Mouse (Mus musculus) megakaryocyte-erythroid progenitor cell, adult 5-6 weeks (primary cell): ENCODE results near the gene Nf1. TPM values are rescaled to one million over a fixed set of nuclear protein-coding genes. Genes with fewer than 3 reads are reported as not detected.
A peak's percentile ranks its signal among the peaks of the same experiment; 100 is the strongest.

Source experiments
- ATAC-seq: replicated peaks from 2 replicates; pipeline ENCODE4 v1.8.0; 2016; ENCODE audit warnings: mild to moderate bottlenecking, inconsistent platforms; ENCODE audit not compliant: severe bottlenecking, poor library complexity, low FRiP score, low TSS enrichment
- total RNA-seq, 2 experiments: library from RNA; stranded (forward) in 1 of 2; stranded (reverse) in 1 of 2; fragments of 200-1000, 215-1000 nt in 1 of 2; fragments of >200 nt in 1 of 2; fragmentation: Nextera tagmentation in 1 of 2; gene quantifications; 2 replicates each; pipeline ENCODE4 v1.2.3; 2014 to 2017

The Nf1 gene
- total RNA-seq, 2 experiments from 2014 or later, result 10.6 to 23.3 TPM

DNA sequence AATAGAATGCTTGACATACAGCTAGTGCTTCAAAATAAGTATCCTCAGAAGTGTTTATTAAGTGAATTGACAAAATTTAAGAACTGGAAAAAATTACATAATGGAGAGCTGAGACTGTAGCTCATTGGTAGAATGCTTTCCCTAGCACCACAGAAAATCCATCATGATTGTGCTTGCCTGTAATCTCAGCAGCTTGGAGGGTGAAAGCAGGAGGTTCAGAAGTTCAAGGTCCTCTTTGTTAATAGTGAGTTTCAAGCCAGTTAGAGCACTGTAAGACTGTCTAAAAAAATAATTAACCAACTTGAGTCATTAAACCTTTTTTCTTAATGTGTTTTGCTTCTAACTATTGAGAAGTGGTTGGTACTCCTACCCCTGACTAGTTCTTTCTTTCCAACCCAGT lies 108.9 kb downstream of the Nf1 start:
- ATAC-seq, result no peak

DNA sequence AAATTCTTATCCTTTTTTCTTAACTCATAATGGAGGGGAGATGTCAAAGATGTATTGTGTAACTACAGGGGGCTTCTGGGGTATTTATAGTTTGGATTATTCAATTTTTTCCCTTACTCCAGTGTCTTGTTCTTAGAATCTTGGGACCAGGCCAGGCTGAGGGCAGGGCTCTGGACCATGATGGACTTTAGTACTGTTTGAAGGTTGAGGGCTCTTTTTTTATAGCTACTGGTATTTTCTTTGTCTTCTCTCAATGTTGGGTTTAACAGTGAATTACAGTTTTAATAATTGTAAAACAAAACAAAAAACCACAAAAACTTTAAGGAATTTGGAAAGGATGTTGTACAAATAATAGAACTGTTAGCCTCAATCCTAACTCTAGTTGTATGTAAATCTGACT lies 113.5 kb downstream of the Nf1 start:
- no peak for ATAC-seq

DNA sequence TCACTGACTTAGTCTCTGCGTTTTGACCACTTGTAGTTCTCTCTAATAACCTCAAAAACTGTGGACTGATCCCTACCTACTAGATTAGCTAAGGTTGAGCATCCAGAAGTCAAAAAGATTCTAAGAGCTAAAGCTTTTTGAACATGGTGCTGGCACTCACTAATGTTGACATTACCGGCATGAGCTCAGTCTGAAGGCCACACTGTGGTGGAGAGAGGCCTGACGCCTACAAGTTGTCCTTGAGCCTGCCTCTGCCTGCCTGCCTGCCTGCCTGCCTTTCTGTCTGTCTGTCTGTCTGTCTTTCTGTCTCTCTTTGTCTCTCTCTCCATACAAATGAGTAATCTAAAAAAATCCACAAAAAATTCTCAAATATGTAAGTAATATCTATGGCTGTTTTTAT lies 118.4 kb downstream of the Nf1 start:
- no peak for ATAC-seq

DNA sequence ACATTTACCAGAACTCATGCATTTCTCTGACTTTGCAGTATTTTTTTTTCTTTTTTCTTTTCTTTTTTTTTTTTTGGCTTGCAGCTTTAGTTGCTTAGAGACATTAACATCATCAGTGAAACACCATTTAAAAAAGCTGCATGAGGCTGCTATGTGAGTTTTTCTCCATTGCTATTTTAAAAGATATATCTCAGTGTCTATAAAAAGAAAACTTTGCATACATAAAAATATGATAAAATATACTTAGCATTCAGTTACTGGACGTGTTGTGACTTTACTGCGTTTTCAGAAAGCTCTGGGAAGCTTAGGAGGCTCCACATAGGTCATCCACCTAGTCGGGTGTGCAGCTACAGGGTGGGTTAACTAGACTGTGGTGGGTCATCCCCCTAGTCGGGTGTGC lies 120.4 kb downstream of the Nf1 start:
- ATAC-seq, result no peak

DNA sequence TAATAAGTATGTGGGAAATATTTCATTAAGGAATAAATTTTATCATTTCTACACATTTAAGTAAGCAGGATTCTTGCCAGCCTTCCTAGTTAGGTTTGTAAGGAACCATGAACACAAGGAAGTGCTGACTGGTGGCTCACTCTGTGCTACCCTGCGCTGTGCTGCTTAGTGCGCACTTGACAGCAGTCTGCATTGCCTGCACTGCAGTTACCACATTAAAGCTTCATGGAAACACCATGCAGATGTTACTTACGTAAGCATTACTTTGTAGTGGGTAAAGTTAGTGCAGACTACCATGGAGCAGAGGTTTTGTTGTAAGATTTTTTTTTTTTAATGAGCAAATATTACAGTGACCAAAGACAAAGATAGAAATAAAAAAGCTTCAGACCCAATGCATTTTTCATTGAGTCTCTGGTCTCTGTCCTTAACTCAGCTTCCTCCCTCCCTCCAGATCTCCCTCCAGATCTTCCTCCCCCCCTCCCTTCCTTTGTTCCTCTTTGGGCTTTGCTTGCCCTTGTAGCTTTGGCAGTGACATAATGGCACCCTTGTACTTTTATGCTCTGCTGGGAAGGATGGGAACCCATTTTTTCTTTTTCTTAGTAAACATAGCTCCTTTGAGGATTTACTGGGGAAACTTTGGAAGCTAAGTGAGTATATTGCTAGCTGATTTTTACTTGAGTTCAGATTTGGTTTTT lies 121.4 kb downstream of the Nf1 start:
- ATAC-seq, result no peak

DNA sequence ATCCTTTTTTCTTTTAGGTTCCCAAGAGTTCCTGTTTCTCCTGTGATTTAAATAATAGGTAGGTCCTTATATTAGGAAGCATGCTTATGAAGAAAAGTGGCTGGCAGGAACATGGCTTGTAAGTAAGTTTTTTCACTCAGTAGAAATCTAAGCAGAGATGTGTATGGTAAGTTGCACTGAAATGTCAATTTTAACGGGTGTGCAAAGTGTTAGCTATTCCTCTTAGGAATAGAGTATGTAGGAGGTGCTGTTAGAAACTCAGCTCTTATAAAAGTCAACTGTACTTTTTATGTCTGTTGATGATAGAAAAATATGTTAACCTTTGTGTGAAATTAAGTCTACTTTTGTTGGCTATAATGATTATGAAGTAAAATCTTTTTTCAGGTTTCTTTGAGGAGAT lies 128.6 kb downstream of the Nf1 start:
- ATAC-seq, result no peak

DNA sequence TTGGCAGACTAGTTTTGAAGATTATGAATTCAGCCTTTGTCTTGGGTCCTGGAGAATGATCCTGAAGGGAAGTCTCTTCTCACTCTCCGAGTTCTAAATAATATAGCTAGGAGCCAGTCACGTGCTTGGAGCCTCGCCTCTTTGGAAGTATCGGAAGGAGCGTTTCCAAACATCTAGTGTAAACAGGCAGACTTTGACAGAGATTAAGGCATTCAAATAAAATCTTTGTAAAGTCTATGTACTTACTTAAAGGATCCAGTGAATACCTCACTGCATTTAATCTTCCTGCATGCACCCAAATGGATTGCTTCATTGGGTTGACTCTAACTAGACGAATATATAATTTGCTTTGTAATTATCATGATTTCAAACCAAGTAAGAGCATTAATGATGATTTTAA lies 143.9 kb downstream of the Nf1 start:
- no peak for ATAC-seq

DNA sequence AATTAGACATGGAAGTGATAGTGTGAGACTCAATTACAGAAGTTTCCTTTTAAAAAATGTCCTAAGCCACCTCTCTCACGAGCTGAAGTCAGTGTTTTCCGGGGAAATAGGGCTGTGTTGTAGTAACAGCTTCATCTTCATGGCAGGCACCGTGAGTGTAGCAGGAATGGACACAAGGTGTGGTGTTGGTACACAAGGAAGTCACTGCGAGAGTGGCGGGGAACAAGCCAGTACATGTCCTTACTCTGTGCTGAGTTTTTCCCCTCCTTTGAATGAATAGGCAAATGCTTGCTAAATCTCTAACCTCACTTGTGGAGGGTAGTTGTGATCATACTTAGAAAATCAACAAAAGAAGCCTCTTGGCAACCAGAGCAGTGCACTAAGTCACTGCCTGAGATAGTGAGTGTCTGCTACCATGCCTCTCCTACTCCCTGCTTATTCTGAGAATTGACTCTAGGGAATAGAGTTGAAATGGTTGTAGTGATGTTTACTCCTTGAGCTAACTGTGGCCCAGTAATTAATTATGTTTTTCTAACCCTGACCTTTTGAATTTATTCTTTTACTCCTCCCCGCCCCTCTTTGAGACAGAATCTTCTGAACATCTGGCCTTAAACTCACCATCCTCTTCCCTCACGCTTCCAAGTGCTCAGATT lies 144.5 kb downstream of the Nf1 start:
- ATAC-seq, result no peak

DNA sequence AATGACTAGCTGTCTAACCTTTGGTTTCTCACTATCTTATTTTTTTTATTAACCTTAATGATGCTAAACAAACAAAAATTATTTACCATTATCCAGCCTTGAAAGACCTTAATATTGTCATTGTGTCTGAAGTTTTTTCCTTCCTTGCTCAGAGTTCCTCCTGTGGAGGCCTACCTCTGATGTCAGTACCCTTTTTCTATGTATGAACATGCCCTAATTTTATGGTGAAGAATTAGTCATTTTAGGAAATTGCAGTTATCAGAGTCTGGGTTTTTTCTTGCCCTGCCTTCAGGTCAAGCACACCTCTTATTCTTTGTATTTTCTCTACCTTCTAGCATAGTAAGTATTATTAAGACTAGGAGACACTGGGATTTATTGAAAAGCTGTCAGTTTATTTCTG lies 145.2 kb downstream of the Nf1 start:
- ATAC-seq, result no peak

DNA sequence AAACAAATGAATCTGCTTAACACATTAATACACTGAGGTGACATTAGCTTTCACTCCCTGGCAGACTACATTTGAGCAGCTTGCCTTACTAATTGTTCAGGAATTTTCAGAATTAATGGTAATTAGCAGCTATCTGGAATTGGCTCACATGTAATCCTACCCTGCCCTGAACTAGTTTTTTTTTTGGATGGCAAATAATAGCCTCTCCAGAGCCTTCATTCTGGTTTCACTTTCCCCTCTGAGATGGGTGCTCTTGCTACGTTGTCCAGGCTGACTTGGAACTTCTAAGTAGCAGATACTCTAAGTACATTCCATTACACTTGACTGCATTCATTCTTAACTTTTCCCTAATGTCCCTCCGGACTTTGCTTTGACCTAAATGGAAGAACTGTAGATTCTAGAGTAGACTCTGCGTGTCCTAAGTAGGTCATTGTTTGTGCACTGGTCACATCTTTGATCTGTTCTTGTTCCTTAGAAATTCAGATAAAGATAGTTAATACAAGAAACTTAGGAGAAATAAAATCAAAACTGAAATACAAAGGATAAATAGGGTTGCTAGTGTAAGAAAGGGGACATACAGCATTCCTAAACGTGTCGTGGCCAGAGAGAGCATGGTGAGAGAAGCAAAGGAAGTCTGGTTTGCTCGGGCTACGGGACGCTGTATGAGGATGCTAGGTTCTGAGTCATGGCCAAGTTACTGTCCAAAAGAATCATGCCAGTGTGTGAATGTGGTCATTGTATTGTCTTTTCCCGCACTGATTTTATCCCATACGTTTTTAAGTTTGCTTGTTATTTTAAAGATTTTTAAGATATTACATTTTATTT lies 155.7 kb downstream of the Nf1 start:
- ATAC-seq, result no peak

DNA sequence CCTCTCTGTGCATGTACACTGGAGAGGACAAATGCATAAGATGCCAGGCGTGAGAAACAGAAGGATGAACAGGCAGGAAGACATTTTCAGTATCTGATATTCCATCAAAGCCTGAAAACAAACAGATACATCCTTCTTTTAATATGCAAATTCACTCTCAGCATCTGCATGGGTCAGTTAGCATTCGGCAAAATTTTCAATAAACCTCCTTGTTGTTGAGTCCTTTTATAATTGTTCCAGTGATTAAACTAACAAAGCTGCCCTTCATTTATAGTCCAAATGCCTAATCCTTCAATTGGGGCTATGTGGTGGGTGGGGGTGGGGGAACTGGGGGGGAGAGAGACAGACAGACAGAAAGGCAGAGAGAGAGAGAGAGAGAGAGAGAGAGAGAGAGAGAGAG lies 163.4 kb downstream of the Nf1 start:
- no peak for ATAC-seq

DNA sequence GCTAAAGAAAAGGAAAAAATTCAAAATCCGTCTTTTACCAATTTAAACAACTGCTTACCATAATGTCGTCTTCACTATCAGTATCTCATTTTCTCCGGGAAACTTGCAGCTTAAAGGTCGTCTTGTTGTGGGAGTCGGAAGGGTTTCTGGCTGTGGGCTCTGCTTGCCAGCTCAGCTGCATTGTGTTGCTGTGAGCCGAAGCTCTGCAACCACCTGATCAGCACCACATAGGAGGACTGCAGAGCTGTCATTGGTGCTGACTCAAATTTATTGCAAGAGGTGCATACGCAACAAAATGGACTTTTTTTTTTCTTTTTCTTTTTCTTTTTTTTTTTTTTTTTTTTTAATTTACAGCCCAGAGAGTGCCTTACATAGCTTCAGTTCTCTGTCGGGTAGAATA lies 164.4 kb downstream of the Nf1 start, which contains the start of gene Omg:
Omg (minus strand) TSS at position 240 of the 400 bp plus-strand sequence.
- ATAC-seq, result no peak

DNA sequence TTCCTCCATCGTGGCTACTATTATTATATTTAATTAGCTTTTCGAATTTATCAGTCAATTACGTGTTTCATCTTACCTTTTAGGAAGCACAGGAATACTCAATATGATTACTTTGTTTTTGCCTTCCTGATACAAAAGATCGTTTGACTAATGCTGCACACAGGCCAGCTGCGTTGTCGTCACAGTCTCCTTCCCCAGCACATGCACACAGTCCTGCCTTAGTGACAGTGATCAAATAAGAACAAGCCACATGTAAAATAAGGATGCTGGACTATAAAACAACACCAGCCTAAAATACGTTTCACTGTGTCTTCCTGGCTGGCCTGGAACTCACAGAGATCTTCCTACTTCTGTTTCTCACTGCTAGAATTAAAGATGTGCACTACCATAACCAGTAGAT lies 165.0 kb downstream of the Nf1 start:
- no peak for ATAC-seq

DNA sequence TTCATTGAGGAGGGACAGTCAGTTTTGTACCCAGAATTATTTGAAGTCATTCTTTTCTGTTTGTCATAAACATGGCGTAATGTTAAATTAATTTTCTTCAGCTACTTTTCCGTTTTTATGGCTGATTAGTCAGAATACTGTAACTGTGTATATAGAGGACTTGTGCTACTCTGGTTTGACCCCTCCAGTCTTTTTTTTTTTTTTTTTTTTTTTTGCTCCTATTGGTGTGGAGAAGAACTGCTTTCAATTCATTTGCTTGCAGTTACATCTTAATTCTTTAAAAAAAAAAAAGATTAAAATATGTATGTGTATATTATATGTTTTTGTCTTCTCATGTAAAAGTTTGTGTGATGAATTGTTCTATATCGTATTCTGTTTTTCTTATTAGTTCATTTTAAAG lies 172.5 kb downstream of the Nf1 start:
- ATAC-seq, result no peak

DNA sequence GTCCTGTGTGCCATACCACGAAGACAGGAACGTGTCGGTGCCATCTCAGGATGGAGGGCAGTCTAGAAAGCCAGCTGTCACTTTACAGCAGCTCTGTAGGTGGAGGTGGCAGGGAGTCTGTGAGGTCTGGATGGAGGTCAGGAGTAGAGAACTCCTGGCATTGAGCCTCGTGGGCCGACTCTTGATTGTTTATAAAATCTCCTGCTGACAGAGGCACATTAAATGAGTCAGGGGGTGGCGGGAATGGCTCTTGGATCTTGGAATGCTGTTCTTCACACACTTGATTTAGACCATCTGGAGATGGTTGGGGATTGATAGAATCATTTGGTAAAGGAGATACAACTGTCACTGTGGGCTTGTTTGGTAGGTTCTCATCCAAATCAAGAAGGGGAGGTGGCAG lies 175.8 kb downstream of the Nf1 start:
- no peak for ATAC-seq

DNA sequence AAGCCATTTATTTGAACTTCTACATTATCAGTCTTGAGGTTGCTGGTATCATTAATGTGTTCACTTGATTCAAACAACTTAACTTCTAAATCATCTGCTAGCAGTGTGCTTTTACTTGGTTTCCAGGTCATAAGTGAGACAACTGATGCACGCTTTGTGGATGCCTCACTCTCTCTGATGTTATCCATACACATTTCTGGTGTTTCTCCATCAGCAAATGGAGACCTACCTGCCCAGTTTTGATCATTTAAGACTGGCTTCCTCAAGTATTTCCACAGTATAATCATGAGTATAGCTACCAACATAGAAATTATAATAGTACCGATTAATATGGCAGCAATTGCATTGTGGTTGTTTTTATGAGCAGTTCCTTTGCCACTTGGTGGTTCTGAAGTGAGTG lies 176.3 kb downstream of the Nf1 start:
- no peak for ATAC-seq

DNA sequence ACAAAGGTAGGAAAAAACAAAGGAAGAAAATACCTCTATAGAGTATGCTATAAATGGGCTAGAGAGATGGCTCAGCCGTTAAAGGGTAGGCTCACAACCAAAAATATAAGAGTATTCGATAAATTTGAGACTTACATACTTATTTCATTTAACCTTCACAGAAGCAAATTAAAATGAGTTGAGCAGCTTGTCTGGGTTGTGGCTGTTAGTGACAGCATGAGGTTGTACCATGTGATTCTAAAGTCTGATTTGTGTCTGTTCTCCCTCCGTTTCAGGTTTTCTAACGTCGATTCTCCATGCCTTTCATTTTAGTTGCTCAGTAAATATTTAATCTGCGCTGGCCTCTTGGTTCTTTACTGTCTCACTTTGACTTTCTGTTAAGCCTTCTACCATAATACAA lies 179.8 kb downstream of the Nf1 start:
- ATAC-seq, result no peak

DNA sequence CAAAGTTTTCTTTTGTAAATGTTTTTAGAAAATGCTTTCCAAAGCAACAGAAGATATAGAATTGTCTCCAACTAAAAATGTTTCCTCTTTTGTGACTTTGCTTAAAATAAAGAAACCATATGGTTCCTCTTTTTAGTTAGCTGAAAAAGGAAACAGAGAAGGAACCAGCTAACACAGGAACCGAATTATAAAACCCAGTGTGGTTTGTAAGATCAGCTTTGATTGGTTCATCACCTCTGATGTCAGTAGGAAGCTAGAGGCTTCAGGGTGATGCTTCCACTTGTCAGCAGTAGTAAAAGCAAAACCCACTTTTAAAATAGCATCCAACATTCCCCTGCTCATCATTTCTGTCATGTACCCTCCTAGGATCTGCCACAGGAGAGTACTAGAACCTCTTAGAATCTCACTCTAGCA lies 180.4 kb downstream of the Nf1 start:
- 0 out of 2 replicates have a peak, but pooled peaks have one; percentile 56 for ATAC-seq

DNA sequence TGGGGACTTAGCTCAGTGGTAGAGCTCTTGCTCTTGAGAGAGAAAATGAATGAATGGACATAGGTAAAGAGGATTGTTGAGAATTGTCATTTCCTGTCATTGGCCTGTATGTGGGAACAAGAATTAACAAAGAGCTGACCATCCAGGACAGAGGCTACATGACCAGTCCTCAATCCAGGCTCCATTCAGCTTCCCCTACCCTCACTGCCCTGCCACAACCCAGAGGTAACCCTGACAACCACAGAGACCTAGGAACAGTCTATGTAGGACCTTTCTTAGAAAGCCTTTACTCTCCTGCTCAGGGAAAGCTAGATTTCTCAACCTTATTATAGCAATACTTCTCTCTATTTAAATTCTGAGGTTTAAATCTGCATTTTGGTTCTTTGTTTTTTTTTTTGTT lies 181.3 kb downstream of the Nf1 start:
- ATAC-seq, result no peak

DNA sequence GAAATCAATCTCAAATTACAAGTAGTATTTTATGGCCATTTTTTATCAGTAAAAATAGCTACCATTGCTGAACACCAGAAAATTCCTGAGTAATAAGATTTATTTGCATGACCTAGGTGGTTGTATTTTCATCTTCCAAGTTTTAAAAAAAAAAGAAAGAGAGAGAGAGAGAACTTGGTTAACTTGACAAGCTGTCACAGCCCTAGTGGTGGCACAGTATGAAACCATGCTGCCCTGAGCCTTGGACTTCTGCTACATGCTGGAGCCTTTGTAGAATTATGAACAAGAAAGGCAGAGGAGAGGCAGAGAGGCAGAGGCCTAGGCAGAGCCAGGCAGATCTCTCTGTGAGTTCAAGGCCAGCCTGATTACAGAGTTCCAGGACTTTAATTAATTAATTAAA lies 182.4 kb downstream of the Nf1 start:
- ATAC-seq, result peak; percentile 48; the same call in 1 of the 2 replicates

DNA sequence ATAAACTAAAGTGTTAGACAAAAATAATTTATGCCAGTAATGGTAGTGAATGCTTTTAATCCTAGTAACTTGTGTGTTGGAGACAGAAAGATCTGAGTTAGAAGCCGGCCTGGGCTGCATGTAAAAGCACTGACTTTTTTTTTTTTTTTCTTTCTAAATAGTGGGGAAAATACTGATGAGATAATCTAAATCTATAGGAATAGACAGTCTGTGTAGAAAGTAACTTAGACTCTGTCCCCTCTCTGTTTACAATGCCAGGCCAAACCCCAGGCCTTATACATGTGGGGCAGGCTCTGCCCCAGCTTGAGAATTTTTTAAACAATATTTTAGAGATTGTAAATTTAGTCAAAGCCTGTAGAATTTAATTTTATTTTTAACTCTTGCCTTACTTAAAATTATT lies 183.5 kb downstream of the Nf1 start:
- no peak for ATAC-seq
